Mouse (Mus musculus): ENCODE data around the gene Lamtor1.

Gene Lamtor1

GRCm38 (mm10) chr7:101956481-101956880, 50.8 kb downstream of the Lamtor1 start:
- DNase-seq, result no peak

- no peak for DNase-seq
Measured at GRCm38 (mm10) chr7:101956911-101957310, 51.2 kb downstream of the Lamtor1 start.

GRCm38 (mm10) chr7:101962829-101963228, 57.1 kb downstream of the Lamtor1 start:
- DNase-seq, result no peak

GRCm38 (mm10) chr7:101963621-101964020, 57.9 kb downstream of the Lamtor1 start:
- DNase-seq, result no peak

GRCm38 (mm10) chr7:101964551-101964950, 58.8 kb downstream of the Lamtor1 start:
- no peak for DNase-seq

GRCm38 (mm10) chr7:101965606-101966005, 59.9 kb downstream of the Lamtor1 start:
- no peak for DNase-seq

- no peak for DNase-seq
Measured at GRCm38 (mm10) chr7:101967256-101967655, 61.6 kb downstream of the Lamtor1 start.

- DNase-seq, result peak; percentile 31 to 38
Measured at GRCm38 (mm10) chr7:101968751-101969150, 63.0 kb downstream of the Lamtor1 start.

GRCm38 (mm10) chr7:101969694-101970428, 64.2 kb downstream of the Lamtor1 start:
- peak; percentile 82 to 86 for DNase-seq

- DNase-seq, result peak in 1 of 2 experiments; percentile 90
Measured at GRCm38 (mm10) chr7:101970429-101970775, 64.7 kb downstream of the Lamtor1 start.

GRCm38 (mm10) chr7:101970821-101971461, 65.2 kb downstream of the Lamtor1 start:
- DNase-seq, result peak; percentile 81 to 83

GRCm38 (mm10) chr7:101971721-101972120, 66.0 kb downstream of the Lamtor1 start:
- DNase-seq, result no peak

- DNase-seq, result no peak
Measured at GRCm38 (mm10) chr7:101973730-101974129, 68.0 kb downstream of the Lamtor1 start.

- peak; percentile 31 to 50 for DNase-seq
Measured at GRCm38 (mm10) chr7:101974505-101974904, 68.8 kb downstream of the Lamtor1 start.

Data from cerebellum, postnatal 36 days (tissue).